Mouse (Mus musculus): ENCODE measurements around the gene March8. TPM values are rescaled to one million over a fixed set of nuclear protein-coding genes. Genes with fewer than 3 reads are reported as not detected.

March8 gene
- polyA plus RNA-seq, 1 experiment from 2014 or later: 82.0 TPM

DNA sequence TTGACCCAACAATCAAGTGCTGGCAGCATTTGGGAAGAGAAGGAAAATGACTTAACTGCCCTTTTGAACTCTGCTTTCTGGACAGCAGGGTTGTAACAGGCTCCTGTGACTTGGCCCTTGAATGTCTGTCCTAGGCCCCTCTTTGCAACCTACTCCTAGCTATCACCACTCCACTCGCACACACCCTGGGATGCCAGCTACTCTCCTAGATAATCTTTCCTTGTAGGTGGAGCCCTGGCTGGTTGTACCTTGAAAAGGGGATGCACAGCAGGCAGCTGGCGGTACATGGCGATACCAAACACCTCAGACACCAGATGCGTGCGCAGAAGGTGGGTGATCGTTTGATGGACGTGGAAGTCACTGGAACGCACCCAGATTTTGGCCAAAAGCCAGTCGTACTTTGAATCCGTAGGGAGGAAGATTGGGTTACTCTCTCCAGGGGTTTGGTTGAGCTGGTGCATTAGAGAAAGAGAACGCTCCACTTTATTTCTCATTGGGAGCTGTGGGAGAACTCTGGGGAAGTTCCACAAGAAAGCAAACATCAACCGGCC is 77.4 kb downstream of the March8 start:
- no peak overlapping the region for H3K9ac ChIP-seq
- no peaks in the 10 kb centered on the region; the same call in 1 of the 2 replicates for H3K36me3 ChIP-seq (replicated peaks)
- H3K27me3 ChIP-seq (replicated peaks): no peaks in the 10 kb centered on the region
- H3K4me2 ChIP-seq: no peak overlapping the region
- H3K9me3 ChIP-seq: no peaks in the 10 kb centered on the region
- WGBS: 87% methylated on average over 12 of the region's 12 CpGs
- H3K27ac ChIP-seq: no peak overlapping the region
- H3K4me3 ChIP-seq: no peak overlapping the region
- ATAC-seq (replicated peaks): no peak
- H3K4me1 ChIP-seq: no peaks in the 10 kb centered on the region

GRCm38 (mm10) chr6:116416000-116416552 is 78.3 kb downstream of the March8 start:
- 93% methylated on average over 6 of the region's 6 CpGs for WGBS
- no peak overlapping the region for H3K4me2 ChIP-seq
- no peaks in the 10 kb centered on the region for H3K4me1 ChIP-seq
- no peak overlapping the region for H3K4me3 ChIP-seq
- no peak overlapping the region for H3K9ac ChIP-seq
- no peaks in the 10 kb centered on the region for H3K27me3 ChIP-seq (replicated peaks)
- H3K27ac ChIP-seq: no peak overlapping the region
- no peaks in the 10 kb centered on the region; the same call in 1 of the 2 replicates for H3K36me3 ChIP-seq (replicated peaks)
- H3K9me3 ChIP-seq: no peaks in the 10 kb centered on the region
- ATAC-seq (replicated peaks): no peak

GRCm38 (mm10) chr6:116417518-116418315 is 79.9 kb downstream of the March8 start:
- H3K27me3 ChIP-seq (replicated peaks): no peaks in the 10 kb centered on the region
- no peak overlapping the region for H3K4me3 ChIP-seq
- ATAC-seq (replicated peaks): no peak
- no peaks in the 10 kb centered on the region for H3K9me3 ChIP-seq
- H3K9ac ChIP-seq: no peak overlapping the region
- H3K4me2 ChIP-seq: no peak overlapping the region
- no peaks in the 10 kb centered on the region for H3K36me3 ChIP-seq (replicated peaks)
- no peak overlapping the region for H3K27ac ChIP-seq
- no peaks in the 10 kb centered on the region for H3K4me1 ChIP-seq
- 66% methylated on average over 6 of the region's 6 CpGs for WGBS

DNA sequence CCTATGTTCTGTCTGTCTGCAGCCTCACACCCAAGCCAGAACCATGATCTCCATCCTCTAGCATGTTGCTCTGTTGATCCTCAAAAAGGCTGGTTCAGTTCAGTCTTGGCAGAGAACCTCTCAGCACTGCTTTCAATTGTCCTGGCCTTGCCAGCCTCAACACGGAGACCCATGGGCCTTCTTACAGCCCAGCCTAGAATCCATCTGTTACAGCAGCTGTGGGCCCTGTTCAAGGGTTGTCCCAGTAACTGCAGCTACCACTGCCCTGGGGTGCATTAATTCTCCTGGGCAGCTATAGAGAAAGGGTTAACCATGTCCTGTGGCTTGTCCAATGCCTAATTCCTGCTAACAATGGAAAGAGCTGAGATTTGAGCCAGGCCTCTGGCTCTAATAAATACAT is 80.7 kb downstream of the March8 start:
- ATAC-seq (replicated peaks): no peak
- Histone ChIP-seq H3K9ac (no peak overlapping the region), H3K4me2 (no peak overlapping the region), H3K4me3 (no peak overlapping the region), H3K27ac (no peak overlapping the region), H3K4me1 (no peaks in the 10 kb centered on the region), H3K9me3 (no peaks in the 10 kb centered on the region), H3K27me3 (replicated peaks) (no peaks in the 10 kb centered on the region), H3K36me3 (replicated peaks) (no peaks in the 10 kb centered on the region)
- WGBS: 70% methylated on average over 1 of the region's 1 CpGs

- Histone ChIP-seq H3K4me3 (no peak overlapping the region), H3K4me1 (no peaks in the 10 kb centered on the region), H3K4me2 (no peak overlapping the region), H3K27ac (no peak overlapping the region), H3K9me3 (no peaks in the 10 kb centered on the region), H3K9ac (no peak overlapping the region), H3K36me3 (replicated peaks) (no peaks in the 10 kb centered on the region), H3K27me3 (replicated peaks) (no peaks in the 10 kb centered on the region)
- no peak for ATAC-seq (replicated peaks)
- 68% methylated on average over 6 of the region's 6 CpGs for WGBS
Measured at GRCm38 (mm10) chr6:116419699-116420098, 81.9 kb downstream of the March8 start.

DNA sequence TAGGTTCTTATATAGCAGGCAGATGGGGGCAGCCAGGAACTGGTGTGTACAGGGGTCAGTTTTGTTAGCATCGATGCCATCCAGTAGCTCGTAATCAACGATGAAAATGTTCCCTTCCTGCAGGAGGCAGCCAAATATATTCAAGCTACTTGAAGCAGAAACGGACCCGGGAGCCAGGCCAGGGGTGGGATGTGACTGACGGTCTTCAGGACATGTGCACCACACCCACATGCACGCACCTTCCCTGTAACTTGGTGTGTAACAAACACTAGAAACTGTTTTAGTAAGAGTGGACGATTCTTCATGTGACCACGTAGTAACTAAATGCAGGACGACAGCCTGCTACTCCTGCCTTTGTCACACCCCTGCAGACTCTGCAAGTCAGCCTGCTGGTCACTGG is 82.4 kb downstream of the March8 start:
- H3K27ac ChIP-seq: no peak overlapping the region
- no peaks in the 10 kb centered on the region for H3K4me1 ChIP-seq
- H3K27me3 ChIP-seq (replicated peaks): no peaks in the 10 kb centered on the region
- no peak overlapping the region for H3K4me3 ChIP-seq
- no peaks in the 10 kb centered on the region for H3K36me3 ChIP-seq (replicated peaks)
- ATAC-seq (replicated peaks): no peak
- 84% methylated on average over 10 of the region's 10 CpGs for WGBS
- H3K4me2 ChIP-seq: no peak overlapping the region
- no peak overlapping the region for H3K9ac ChIP-seq
- no peaks in the 10 kb centered on the region for H3K9me3 ChIP-seq

- Histone ChIP-seq H3K27me3 (replicated peaks) (no peaks in the 10 kb centered on the region), H3K4me3 (no peak overlapping the region), H3K36me3 (replicated peaks) (no peaks in the 10 kb centered on the region), H3K9me3 (no peaks in the 10 kb centered on the region), H3K27ac (no peak overlapping the region), H3K4me2 (no peak overlapping the region), H3K4me1 (no peaks in the 10 kb centered on the region), H3K9ac (no peak overlapping the region)
- 89% methylated on average over 7 of the region's 7 CpGs for WGBS
- ATAC-seq (replicated peaks): no peak
Measured at GRCm38 (mm10) chr6:116422991-116423390, 85.2 kb downstream of the March8 start.

- H3K36me3 ChIP-seq (replicated peaks): no peaks in the 10 kb centered on the region
- H3K4me2 ChIP-seq: no peak overlapping the region
- H3K9ac ChIP-seq: no peak overlapping the region
- H3K9me3 ChIP-seq: no peaks in the 10 kb centered on the region
- no peaks in the 10 kb centered on the region for H3K4me1 ChIP-seq
- no peaks in the 10 kb centered on the region for H3K27me3 ChIP-seq (replicated peaks)
- H3K27ac ChIP-seq: no peak overlapping the region
- ATAC-seq (replicated peaks): no peak
- 64% methylated on average over 2 of the region's 2 CpGs for WGBS
- H3K4me3 ChIP-seq: no peak overlapping the region
Measured at GRCm38 (mm10) chr6:116423664-116424063, 85.8 kb downstream of the March8 start.

DNA sequence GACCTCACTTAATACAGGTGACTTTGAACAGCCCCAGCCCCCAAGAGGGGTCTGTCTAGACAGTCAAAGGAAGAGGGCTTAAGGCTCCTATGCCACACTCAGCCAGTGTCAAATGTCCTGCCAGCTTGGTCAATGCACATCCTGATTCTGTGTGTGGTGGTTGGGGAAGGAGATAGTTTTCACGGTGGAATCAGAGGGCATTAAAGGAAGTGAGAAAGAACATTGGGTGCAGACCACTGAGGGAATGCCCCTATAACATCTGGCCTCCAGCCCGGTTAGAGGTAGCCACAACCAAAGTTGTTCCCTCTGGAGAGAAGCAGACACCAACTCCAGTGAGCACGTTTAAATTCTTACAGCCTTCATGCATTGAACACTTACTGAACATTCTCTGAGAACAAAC is 89.7 kb downstream of the March8 start:
- Histone ChIP-seq H3K4me1 (no peaks in the 10 kb centered on the region), H3K9ac (no peak overlapping the region), H3K27ac (no peak overlapping the region), H3K27me3 (replicated peaks) (no peaks in the 10 kb centered on the region), H3K4me3 (no peak overlapping the region), H3K4me2 (no peak overlapping the region), H3K9me3 (no peaks in the 10 kb centered on the region), H3K36me3 (replicated peaks) (no peaks in the 10 kb centered on the region)
- WGBS: 83% methylated on average over 3 of the region's 3 CpGs
- ATAC-seq (replicated peaks): no peak

- no peaks in the 10 kb centered on the region for H3K36me3 ChIP-seq (replicated peaks)
- no peak overlapping the region for H3K9ac ChIP-seq
- H3K4me3 ChIP-seq: no peak overlapping the region
- H3K4me2 ChIP-seq: no peak overlapping the region
- no peak overlapping the region for H3K27ac ChIP-seq
- no peak for ATAC-seq (replicated peaks)
- H3K9me3 ChIP-seq: no peaks in the 10 kb centered on the region
- H3K27me3 ChIP-seq (replicated peaks): no peaks in the 10 kb centered on the region
- WGBS: 73% methylated on average over 5 of the region's 5 CpGs
- no peaks in the 10 kb centered on the region for H3K4me1 ChIP-seq
Measured at GRCm38 (mm10) chr6:116428282-116428681, 90.5 kb downstream of the March8 start.

DNA sequence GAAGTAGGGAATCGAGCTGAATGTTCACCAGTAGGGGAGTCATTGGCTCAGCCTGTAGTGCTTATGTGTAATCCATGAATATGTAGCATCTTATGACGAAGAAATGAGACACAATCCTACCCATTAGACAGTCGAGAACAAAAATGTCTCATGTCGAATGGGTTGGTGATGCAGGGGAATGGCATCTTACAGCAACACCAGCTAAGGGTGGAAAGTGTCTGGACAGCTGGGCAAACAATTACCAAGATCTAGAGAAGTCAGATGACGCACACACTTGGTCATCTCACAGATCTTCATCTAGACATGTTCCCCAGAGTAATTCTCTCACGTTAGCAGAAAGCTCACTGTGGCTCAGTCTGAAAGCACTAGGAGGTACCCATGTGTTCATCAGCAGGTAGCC is 101.0 kb downstream of the March8 start:
- WGBS: 80% methylated on average over 6 of the region's 6 CpGs
- no peak overlapping the region for H3K9ac ChIP-seq
- H3K27ac ChIP-seq: no peak overlapping the region
- H3K36me3 ChIP-seq (replicated peaks): no peaks in the 10 kb centered on the region
- no peak overlapping the region for H3K4me3 ChIP-seq
- H3K9me3 ChIP-seq: no peaks in the 10 kb centered on the region
- H3K27me3 ChIP-seq (replicated peaks): no peaks in the 10 kb centered on the region
- H3K4me2 ChIP-seq: no peak overlapping the region
- no peaks in the 10 kb centered on the region for H3K4me1 ChIP-seq
- no peak for ATAC-seq (replicated peaks)

DNA sequence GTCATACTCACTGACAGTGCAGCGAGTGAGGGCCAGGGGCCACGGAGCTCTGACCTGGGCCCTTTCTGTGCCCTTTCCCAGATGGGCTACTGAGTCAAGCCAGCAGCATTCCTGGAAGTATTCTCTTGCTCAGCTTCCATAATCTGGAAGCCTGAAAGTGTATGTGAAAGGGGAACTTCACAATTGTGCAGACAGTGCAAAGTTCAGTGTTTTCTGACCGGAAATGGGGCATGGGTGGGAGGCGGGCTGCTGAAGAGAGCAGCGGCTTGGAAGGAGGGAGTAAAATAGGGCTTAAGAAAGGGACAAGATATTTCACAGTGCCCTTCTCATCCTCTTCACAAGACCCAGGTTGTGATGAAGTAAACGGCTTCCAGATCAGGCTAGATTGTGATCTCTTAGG is 101.7 kb downstream of the March8 start:
- no peaks in the 10 kb centered on the region for H3K4me1 ChIP-seq
- no peak overlapping the region for H3K27ac ChIP-seq
- no peaks in the 10 kb centered on the region for H3K27me3 ChIP-seq (replicated peaks)
- H3K4me3 ChIP-seq: no peak overlapping the region
- H3K36me3 ChIP-seq (replicated peaks): no peaks in the 10 kb centered on the region
- no peak overlapping the region for H3K4me2 ChIP-seq
- H3K9ac ChIP-seq: no peak overlapping the region
- WGBS: 90% methylated on average over 6 of the region's 6 CpGs
- no peaks in the 10 kb centered on the region for H3K9me3 ChIP-seq
- no peak for ATAC-seq (replicated peaks)

DNA sequence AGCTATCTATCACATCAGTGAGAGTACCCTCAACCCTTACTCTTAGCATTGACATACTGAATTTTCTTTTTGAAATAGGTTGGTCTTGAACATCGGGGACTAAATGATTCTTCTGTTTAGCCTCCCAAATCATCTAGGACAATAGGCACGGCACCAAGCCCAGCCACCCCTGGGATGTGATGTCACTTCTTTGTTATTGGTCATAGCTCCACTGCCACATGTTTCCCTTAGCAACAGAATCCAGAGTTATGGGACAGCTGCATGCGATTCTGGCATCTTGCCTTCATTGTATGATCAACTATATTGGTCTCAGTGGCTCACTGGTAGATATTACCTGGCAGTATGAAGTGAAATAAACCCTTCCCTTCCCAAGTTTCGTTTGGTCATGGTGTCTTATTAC is 102.6 kb downstream of the March8 start:
- Histone ChIP-seq H3K4me2 (no peak overlapping the region), H3K27ac (no peak overlapping the region), H3K4me1 (no peaks in the 10 kb centered on the region), H3K27me3 (replicated peaks) (no peaks in the 10 kb centered on the region), H3K9me3 (no peaks in the 10 kb centered on the region), H3K9ac (no peak overlapping the region), H3K36me3 (replicated peaks) (no peaks in the 10 kb centered on the region), H3K4me3 (no peak overlapping the region)
- 71% methylated on average over 4 of the region's 4 CpGs for WGBS
- no peak for ATAC-seq (replicated peaks)

All from midbrain, embryonic 15.5 days (tissue).